Mouse (Mus musculus): ENCODE results near the gene Ptger4. TPM values are rescaled to one million over a fixed set of nuclear protein-coding genes. Genes with fewer than 3 reads are reported as not detected.

The Ptger4 gene
- total and polyA plus RNA-seq, 2 experiments = 0.09 to 0.65 TPM

DNA sequence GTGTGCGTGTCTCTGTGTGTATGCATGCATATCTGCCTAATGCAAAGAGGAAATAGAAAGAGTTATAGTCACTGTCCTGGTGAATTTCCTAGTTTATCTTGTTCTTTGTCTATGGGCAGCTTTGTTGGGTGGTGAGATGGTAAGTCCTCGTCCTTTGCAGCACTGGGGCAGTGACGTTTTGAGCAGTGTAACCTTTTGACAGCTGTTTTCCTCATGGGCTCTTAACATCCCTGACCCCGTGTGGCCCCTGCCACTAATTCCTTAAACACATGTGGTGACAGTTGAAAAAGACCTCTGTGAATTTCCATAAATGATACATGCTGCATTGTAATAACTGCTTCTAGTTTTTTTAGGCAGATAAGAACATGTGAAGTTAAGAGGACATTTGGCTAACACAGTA lies 47.3 kb downstream of the Ptger4 start:
- Histone ChIP-seq H3K4me1 (ENCODE audit: control insufficient read depth, insufficient read depth, low read length) (peaks cover 23% of the 10 kb centered on the region), H3K27ac (replicated peaks; ENCODE audit: insufficient read depth, low read depth, low read length) (peak overlapping the region; percentile 88), H3K36me3 (ENCODE audit: control insufficient read depth, insufficient read depth, low read length) (peaks cover 11% of the 10 kb centered on the region), H3K9ac (ENCODE audit: low read depth, low read length) (no peak overlapping the region), H3K79me2 (ENCODE audit: control insufficient read depth, insufficient read depth, low read length) (peaks cover 12% of the 10 kb centered on the region; the same call in 1 of the 2 replicates), H3K27me3 (ENCODE audit: control insufficient read depth, insufficient read depth, low read length) (no peaks in the 10 kb centered on the region), H3K4me3 (ENCODE audit: insufficient read depth, low read depth, low read length) (no peak overlapping the region)
- DNase-seq (ENCODE audit: extremely low read depth, low read depth, low spot score) = no peak
- no peak for TF ChIP-seq CTCF (IDR thresholded peaks at IDR 0.05; ENCODE audit: low read depth, low read length)
- no peak for TF ChIP-seq POLR2A (IDR thresholded peaks at IDR 0.05; ENCODE audit: extremely low read depth, insufficient read depth, low read length)
- 20% methylated on average over 4 of the region's 4 CpGs for WGBS

DNA sequence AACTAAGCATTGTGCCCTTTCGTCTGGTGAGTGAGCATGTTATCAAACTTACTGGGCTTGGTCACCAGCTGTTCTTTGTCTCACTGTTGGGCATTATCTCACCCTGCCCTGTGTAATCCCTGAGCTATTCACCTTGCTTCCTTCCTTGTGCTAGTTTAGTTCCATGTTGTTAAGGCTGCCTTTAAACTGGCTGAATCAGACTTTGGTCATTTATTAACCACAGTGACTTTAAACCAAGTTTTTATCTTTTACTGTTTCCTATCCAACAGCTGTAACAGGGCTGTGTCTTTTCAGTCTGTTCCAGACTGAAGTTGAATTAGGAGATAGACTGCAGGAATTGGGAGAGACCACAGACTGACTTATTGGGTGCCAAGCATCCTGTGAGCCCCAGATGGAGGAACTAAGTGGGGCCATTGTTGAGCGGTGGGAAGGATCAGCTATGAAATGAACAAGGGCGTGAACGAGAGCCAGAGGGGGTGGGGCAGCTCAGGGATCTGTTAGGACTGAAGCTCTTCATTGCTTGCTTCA lies 47.9 kb downstream of the Ptger4 start:
- DNase-seq (ENCODE audit: extremely low read depth, low read depth, low spot score) = peak; percentile 95
- no peak overlapping the region; the same call in 1 of the 2 replicates for H3K4me3 ChIP-seq (ENCODE audit: insufficient read depth, low read depth, low read length)
- peaks cover 23% of the 10 kb centered on the region for H3K4me1 ChIP-seq (ENCODE audit: control insufficient read depth, insufficient read depth, low read length)
- peak overlapping the region; percentile 88 for H3K27ac ChIP-seq (replicated peaks; ENCODE audit: insufficient read depth, low read depth, low read length)
- peaks cover 12% of the 10 kb centered on the region for H3K36me3 ChIP-seq (ENCODE audit: control insufficient read depth, insufficient read depth, low read length)
- peaks cover 12% of the 10 kb centered on the region; the same call in 1 of the 2 replicates for H3K79me2 ChIP-seq (ENCODE audit: control insufficient read depth, insufficient read depth, low read length)
- no peaks in the 10 kb centered on the region for H3K27me3 ChIP-seq (ENCODE audit: control insufficient read depth, insufficient read depth, low read length)
- WGBS = 8% methylated on average over 4 of the region's 4 CpGs
- peak overlapping the region; percentile 18; the same call in 1 of the 2 replicates for H3K9ac ChIP-seq (ENCODE audit: low read depth, low read length)
- no peak for TF ChIP-seq CTCF (IDR thresholded peaks at IDR 0.05; ENCODE audit: low read depth, low read length)
- TF ChIP-seq POLR2A (IDR thresholded peaks at IDR 0.05; ENCODE audit: extremely low read depth, insufficient read depth, low read length) = no peak

DNA sequence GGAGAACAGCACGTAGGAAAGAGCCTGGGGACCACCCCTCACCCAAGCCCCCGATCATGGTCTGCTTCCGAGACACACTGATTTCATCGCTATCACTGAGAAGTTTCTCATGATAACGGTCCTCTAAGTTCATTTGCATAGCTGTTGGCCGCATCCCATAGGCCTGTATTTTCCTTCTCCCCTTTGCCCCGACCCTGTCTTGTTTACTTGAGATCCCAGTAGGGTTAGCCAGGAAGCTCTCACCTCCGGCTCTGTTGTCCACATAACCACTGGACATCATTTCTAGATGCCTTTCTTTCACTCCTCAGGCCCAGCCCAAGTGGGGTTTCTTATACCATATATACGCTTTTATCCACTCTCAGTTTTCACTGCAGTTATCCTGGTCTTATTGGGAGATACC lies 49.1 kb downstream of the Ptger4 start:
- no peak overlapping the region for H3K4me3 ChIP-seq (ENCODE audit: insufficient read depth, low read depth, low read length)
- H3K27me3 ChIP-seq (ENCODE audit: control insufficient read depth, insufficient read depth, low read length) = no peaks in the 10 kb centered on the region
- H3K36me3 ChIP-seq (ENCODE audit: control insufficient read depth, insufficient read depth, low read length) = peaks cover 15% of the 10 kb centered on the region
- DNase-seq (ENCODE audit: extremely low read depth, low read depth, low spot score) = peak; percentile 81
- H3K27ac ChIP-seq (replicated peaks; ENCODE audit: insufficient read depth, low read depth, low read length) = peak overlapping the region; percentile 67
- peaks cover 9% of the 10 kb centered on the region; the same call in 1 of the 2 replicates for H3K79me2 ChIP-seq (ENCODE audit: control insufficient read depth, insufficient read depth, low read length)
- no peak overlapping the region for H3K9ac ChIP-seq (ENCODE audit: low read depth, low read length)
- peaks cover 23% of the 10 kb centered on the region for H3K4me1 ChIP-seq (ENCODE audit: control insufficient read depth, insufficient read depth, low read length)
- 43% methylated on average over 9 of the region's 9 CpGs for WGBS
- TF ChIP-seq POLR2A (IDR thresholded peaks at IDR 0.05; ENCODE audit: extremely low read depth, insufficient read depth, low read length) (no peak), CTCF (IDR thresholded peaks at IDR 0.05; ENCODE audit: low read depth, low read length) (no peak)

DNA sequence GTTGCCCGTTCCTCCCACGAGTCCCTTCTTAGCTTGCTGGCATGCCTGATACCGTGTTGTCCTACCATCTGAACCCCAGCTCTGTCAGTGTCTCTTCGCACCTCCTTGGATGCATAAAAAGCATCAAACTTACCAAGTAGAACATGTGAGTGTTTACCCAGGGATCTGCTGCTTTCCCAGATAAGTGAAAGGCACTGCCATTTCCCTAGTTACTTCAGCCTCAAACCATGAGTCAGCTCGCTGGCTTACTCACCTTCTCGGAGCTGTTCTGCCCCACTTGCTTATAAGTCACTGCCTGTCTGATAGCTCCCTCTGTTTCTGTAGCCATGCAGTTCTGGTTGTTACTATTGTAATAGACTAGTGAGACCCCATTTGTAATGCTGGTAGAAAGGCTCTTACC lies 49.5 kb downstream of the Ptger4 start:
- H3K36me3 ChIP-seq (ENCODE audit: control insufficient read depth, insufficient read depth, low read length) = peaks cover 16% of the 10 kb centered on the region
- H3K9ac ChIP-seq (ENCODE audit: low read depth, low read length) = no peak overlapping the region
- WGBS = 86% methylated on average over 6 of the region's 6 CpGs
- H3K27ac ChIP-seq (replicated peaks; ENCODE audit: insufficient read depth, low read depth, low read length) = peak overlapping the region; percentile 67; the same call in 1 of the 2 replicates
- no peak overlapping the region for H3K4me3 ChIP-seq (ENCODE audit: insufficient read depth, low read depth, low read length)
- TF ChIP-seq CTCF (IDR thresholded peaks at IDR 0.05; ENCODE audit: low read depth, low read length) (no peak), POLR2A (IDR thresholded peaks at IDR 0.05; ENCODE audit: extremely low read depth, insufficient read depth, low read length) (no peak)
- peak; percentile 12 for DNase-seq (ENCODE audit: extremely low read depth, low read depth, low spot score)
- peaks cover 10% of the 10 kb centered on the region; the same call in 1 of the 2 replicates for H3K79me2 ChIP-seq (ENCODE audit: control insufficient read depth, insufficient read depth, low read length)
- peaks cover 23% of the 10 kb centered on the region for H3K4me1 ChIP-seq (ENCODE audit: control insufficient read depth, insufficient read depth, low read length)
- H3K27me3 ChIP-seq (ENCODE audit: control insufficient read depth, insufficient read depth, low read length) = no peaks in the 10 kb centered on the region

DNA sequence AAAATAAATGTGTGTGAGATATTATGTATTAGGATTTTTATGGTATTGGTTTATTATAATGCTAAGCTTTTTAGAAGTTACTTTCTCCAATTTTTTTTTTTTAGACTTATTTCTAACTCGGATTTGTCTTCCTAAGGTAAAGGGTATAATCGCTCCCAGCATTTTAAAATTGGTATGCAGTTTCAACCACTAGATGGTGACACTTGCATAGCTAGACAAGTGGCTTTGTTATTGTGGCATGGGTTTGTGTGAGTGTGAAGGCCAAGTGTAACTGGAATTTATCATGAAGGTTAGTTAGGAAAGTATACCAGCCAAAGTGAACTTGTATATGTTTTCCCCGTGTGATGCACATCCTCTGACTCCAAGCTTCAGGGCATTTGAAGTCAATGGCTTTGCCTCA lies 50.2 kb downstream of the Ptger4 start:
- H3K27ac ChIP-seq (replicated peaks; ENCODE audit: insufficient read depth, low read depth, low read length) = no peak overlapping the region
- H3K9ac ChIP-seq (ENCODE audit: low read depth, low read length) = no peak overlapping the region
- peaks cover 11% of the 10 kb centered on the region; the same call in 1 of the 2 replicates for H3K79me2 ChIP-seq (ENCODE audit: control insufficient read depth, insufficient read depth, low read length)
- H3K36me3 ChIP-seq (ENCODE audit: control insufficient read depth, insufficient read depth, low read length) = peaks cover 18% of the 10 kb centered on the region
- TF ChIP-seq POLR2A (IDR thresholded peaks at IDR 0.05; ENCODE audit: extremely low read depth, insufficient read depth, low read length) = no peak
- TF ChIP-seq CTCF (IDR thresholded peaks at IDR 0.05; ENCODE audit: low read depth, low read length) = no peak
- peaks cover 23% of the 10 kb centered on the region for H3K4me1 ChIP-seq (ENCODE audit: control insufficient read depth, insufficient read depth, low read length)
- H3K4me3 ChIP-seq (ENCODE audit: insufficient read depth, low read depth, low read length) = no peak overlapping the region
- WGBS = 60% methylated on average over 3 of the region's 3 CpGs
- DNase-seq (ENCODE audit: extremely low read depth, low read depth, low spot score) = peak; percentile 57
- H3K27me3 ChIP-seq (ENCODE audit: control insufficient read depth, insufficient read depth, low read length) = no peaks in the 10 kb centered on the region

DNA sequence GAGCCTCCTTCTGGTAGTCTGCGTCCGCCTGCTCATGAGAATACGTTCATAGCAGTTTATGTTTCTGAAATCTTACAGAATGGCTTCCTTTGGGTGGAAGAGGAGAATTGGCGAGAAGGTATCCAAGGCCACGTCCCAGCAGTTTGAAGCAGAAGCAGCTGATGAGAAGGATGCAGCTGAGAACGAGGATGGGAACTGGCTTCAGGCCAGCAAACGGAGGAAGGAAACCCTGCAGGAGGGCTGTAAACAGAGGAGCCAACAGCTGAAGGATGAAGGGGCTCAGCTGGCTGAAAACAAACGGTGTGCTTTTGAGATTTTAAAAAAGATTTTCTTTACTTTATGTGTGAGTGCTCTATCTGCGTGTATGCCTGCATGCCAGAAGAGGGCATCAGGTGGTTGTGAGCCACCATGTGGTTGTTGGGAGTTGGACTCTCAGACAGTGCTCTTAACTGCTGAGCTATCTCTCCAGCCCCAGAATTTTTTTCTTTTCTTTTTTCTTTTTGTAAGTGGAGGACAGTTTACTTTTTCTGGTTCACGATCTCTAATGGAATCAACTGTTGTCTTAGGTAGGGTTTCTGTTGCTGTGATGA lies 54.4 kb downstream of the Ptger4 start:
- 79% methylated on average over 10 of the region's 10 CpGs for WGBS

More for the DNA sequence above, 54.4 kb downstream of the Ptger4 start:
- Histone ChIP-seq H3K4me3 (ENCODE audit: insufficient read depth, low read depth, low read length) (no peak overlapping the region), H3K36me3 (ENCODE audit: control insufficient read depth, insufficient read depth, low read length) (peaks cover 16% of the 10 kb centered on the region), H3K4me1 (ENCODE audit: control insufficient read depth, insufficient read depth, low read length) (peaks cover 9% of the 10 kb centered on the region), H3K79me2 (ENCODE audit: control insufficient read depth, insufficient read depth, low read length) (peaks cover 3% of the 10 kb centered on the region; the same call in 1 of the 2 replicates), H3K27me3 (ENCODE audit: control insufficient read depth, insufficient read depth, low read length) (no peaks in the 10 kb centered on the region), H3K9ac (ENCODE audit: low read depth, low read length) (no peak overlapping the region), H3K27ac (replicated peaks; ENCODE audit: insufficient read depth, low read depth, low read length) (no peak overlapping the region)
- TF ChIP-seq POLR2A (IDR thresholded peaks at IDR 0.05; ENCODE audit: extremely low read depth, insufficient read depth, low read length) (no peak), CTCF (IDR thresholded peaks at IDR 0.05; ENCODE audit: low read depth, low read length) (peak; percentile 21; the same call in 1 of the 2 replicates)
- no peak for DNase-seq (ENCODE audit: extremely low read depth, low read depth, low spot score)

Data from liver, adult 2 months (tissue).